Mouse (Mus musculus) liver, postnatal 0 days (tissue): ENCODE data around the gene Spata21. TPM values are rescaled to one million over a fixed set of nuclear protein-coding genes. Genes with fewer than 3 reads are reported as not detected.

Experiments
- ATAC-seq: fragments of 200-750 bp; cut with Nextera tagmentation; 2 replicates; pipeline ENCODE4 v1.8.0; 2017; ENCODE audit warnings: mild to moderate bottlenecking, moderate library complexity
- DNase-seq: peaks from one replicate; pipeline ENCODE4 v3.0.0-alpha.2; 2016
- H3K27ac ChIP-seq: fragments of 300-500 bp; sonication (generic); 2 replicates; pipeline ENCODE4 v1.5.1; 2014; ENCODE audit warnings: antibody characterized with exemption, moderate library complexity, mild to moderate bottlenecking, low read depth
- H3K27me3 ChIP-seq: fragments of 300-500 bp; sonication (generic); 2 replicates; pipeline ENCODE4 v1.6.1; 2014; ENCODE audit warnings: low read length, control low read depth, mixed read lengths; ENCODE audit not compliant: insufficient read depth
- H3K36me3 ChIP-seq: fragments of 300-500 bp; sonication (generic); replicated peaks from 2 replicates; pipeline ENCODE4 v1.6.1; 2014; ENCODE audit warnings: mild to moderate bottlenecking, control low read depth, low read length, moderate library complexity, mixed read lengths; ENCODE audit not compliant: insufficient read depth
- H3K4me1 ChIP-seq: fragments of 300-500 bp; sonication (generic); 2 replicates; pipeline ENCODE4 v1.6.1; 2014; ENCODE audit warnings: antibody characterized with exemption, mild to moderate bottlenecking, control low read depth; ENCODE audit not compliant: insufficient read depth
- H3K4me2 ChIP-seq: fragments of 300-500 bp; sonication (generic); 2 replicates; pipeline ENCODE4 v1.6.1; 2014; ENCODE audit warnings: low read depth, mild to moderate bottlenecking, low read length, moderate library complexity, mixed read lengths
- H3K4me3 ChIP-seq: fragments of 300-500 bp; sonication (generic); 2 replicates; pipeline ENCODE4 v1.5.1; 2014; ENCODE audit warnings: low read depth, low read length
- H3K9ac ChIP-seq: fragments of 300-500 bp; sonication (generic); replicated peaks from 2 replicates; pipeline ENCODE4 v1.6.1; 2014; ENCODE audit warnings: mild to moderate bottlenecking, moderate library complexity
- H3K9me3 ChIP-seq: fragments of 300-500 bp; sonication (generic); 2 replicates; pipeline ENCODE4 v1.6.1; 2016; ENCODE audit warnings: mild to moderate bottlenecking, control low read depth, low read length, mixed read lengths
- CTCF ChIP-seq: sonication (generic); IDR thresholded peaks from 2 replicates; pipeline ENCODE4 v1.5.1; 2016; ENCODE audit warnings: antibody characterized with exemption, low read depth
- EP300 ChIP-seq: IDR thresholded peaks from 2 replicates; pipeline ENCODE4 v1.6.1; 2016; ENCODE audit warnings: antibody characterized with exemption, low read depth, mild to moderate bottlenecking
- WGBS: fragments of 180-500 bp; shearing (Covaris S2); extraction: QIAGEN DNeasy Blood & Tissue Kit; methylation state at CpG from one replicate; pipeline ENCODE4 v1.1.7; 2014; ENCODE audit not compliant: insufficient replicate concordance; 5-methylcytosine and 5-hydroxymethylcytosine counted together
- polyA plus RNA-seq: library from polyadenylated mRNA; unstranded; fragments of >200 nt; fragmentation: Nextera tagmentation; extraction: Ambion mirVana; gene quantifications from 2 replicates; pipeline ENCODE4 v1.2.1, GENCODE M21; 2015

Spata21 gene
- polyA plus RNA-seq, 1 experiment from 2014 or later: not detected

- H3K9me3 ChIP-seq: no peaks in the 10 kb centered on the region
- H3K27me3 ChIP-seq: no peaks in the 10 kb centered on the region
- no peak for ATAC-seq
- no peak overlapping the region for H3K9ac ChIP-seq
- peaks cover 3% of the 10 kb centered on the region for H3K36me3 ChIP-seq
- 54% methylated on average over 6 of the region's 6 CpGs for WGBS
- H3K27ac ChIP-seq: peak overlapping the region; percentile 63
- DNase-seq: no peak
- H3K4me1 ChIP-seq: peaks cover 28% of the 10 kb centered on the region
- no peak overlapping the region for H3K4me3 ChIP-seq
- 0 out of 2 replicates have a peak overlapping the region, but pooled peaks have one; percentile 9 for H3K4me2 ChIP-seq
- TF ChIP-seq CTCF: no peak
- no peak for TF ChIP-seq EP300
Measured at GRCm38 (mm10) chr4:141129190-141129710, 41.1 kb downstream of the Spata21 start.

DNA sequence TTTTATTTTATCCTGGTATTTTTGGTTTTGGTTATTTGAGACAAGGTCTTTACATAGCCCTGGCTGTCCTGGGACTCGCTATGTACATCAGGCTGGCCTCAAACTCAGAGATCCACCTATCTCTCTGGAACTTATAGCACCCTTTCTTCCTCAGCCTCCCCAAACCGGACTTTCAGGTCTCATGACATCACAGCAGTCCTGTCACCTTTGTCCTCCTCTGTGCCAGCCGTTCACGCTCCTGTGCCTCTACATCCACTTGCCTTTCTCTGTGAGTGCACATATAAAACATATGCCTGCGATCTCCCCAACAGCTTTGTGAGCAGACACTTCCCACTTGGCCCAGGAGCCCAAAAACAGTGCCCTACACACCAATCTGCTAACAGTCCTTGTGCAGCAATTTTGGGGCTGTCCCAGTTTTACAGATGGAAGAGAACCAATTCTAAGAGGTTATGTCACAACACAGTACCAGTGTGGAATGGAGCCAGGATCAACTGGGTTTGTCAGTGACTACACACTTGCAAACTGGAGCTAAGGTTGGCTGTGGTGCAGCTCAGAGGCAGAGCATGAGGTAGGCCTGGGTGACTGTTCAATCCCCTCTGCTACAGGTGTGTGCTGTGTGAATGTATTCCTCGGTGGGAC, 42.7 kb downstream of the Spata21 start:
- Histone ChIP-seq H3K9ac (peak overlapping the region; percentile 37), H3K27ac (peak overlapping the region; percentile 89)
- peak; percentile 48 for DNase-seq

GRCm38 (mm10) chr4:141131531-141132061, 43.5 kb downstream of the Spata21 start:
- H3K4me3 ChIP-seq: 0 out of 2 replicates have a peak overlapping the region, but pooled peaks have one; percentile 17

More for the DNA sequence above, 42.7 kb downstream of the Spata21 start:
- peak; percentile 82 for ATAC-seq
- Histone ChIP-seq H3K27me3 (no peaks in the 10 kb centered on the region), H3K4me1 (peaks cover 41% of the 10 kb centered on the region), H3K36me3 (peaks cover 3% of the 10 kb centered on the region), H3K4me2 (peak overlapping the region; percentile 49), H3K9me3 (no peaks in the 10 kb centered on the region), H3K4me3 (0 out of 2 replicates have a peak overlapping the region, but pooled peaks have one; percentile 17)
- no peak for TF ChIP-seq EP300
- TF ChIP-seq CTCF: no peak
- 57% methylated on average over 6 of the region's 6 CpGs for WGBS

GRCm38 (mm10) chr4:141132191-141132590, 44.1 kb downstream of the Spata21 start:
- Histone ChIP-seq H3K4me1 (peaks cover 50% of the 10 kb centered on the region), H3K9ac (peak overlapping the region; percentile 50), H3K9me3 (no peaks in the 10 kb centered on the region), H3K4me2 (peak overlapping the region; percentile 49), H3K4me3 (0 out of 2 replicates have a peak overlapping the region, but pooled peaks have one; percentile 13), H3K27ac (peak overlapping the region; percentile 89), H3K27me3 (no peaks in the 10 kb centered on the region), H3K36me3 (peaks cover 6% of the 10 kb centered on the region; the same call in 1 of the 2 replicates)
- ATAC-seq: no peak
- DNase-seq: no peak
- WGBS: 64% methylated on average over 8 of the region's 8 CpGs
- no peak for TF ChIP-seq CTCF
- no peak for TF ChIP-seq EP300

More at GRCm38 (mm10) chr4:141131531-141132061, 43.5 kb downstream of the Spata21 start:
- H3K27me3 ChIP-seq: no peaks in the 10 kb centered on the region
- H3K9ac ChIP-seq: peak overlapping the region; percentile 37
- peak overlapping the region; percentile 89 for H3K27ac ChIP-seq
- H3K9me3 ChIP-seq: no peaks in the 10 kb centered on the region
- DNase-seq (peak; percentile 39), ATAC-seq (peak; percentile 84)
- TF ChIP-seq EP300 (no peak), CTCF (no peak)
- 50% methylated on average over 5 of the region's 5 CpGs for WGBS
- peaks cover 44% of the 10 kb centered on the region for H3K4me1 ChIP-seq
- H3K36me3 ChIP-seq: peaks cover 6% of the 10 kb centered on the region; the same call in 1 of the 2 replicates
- H3K4me2 ChIP-seq: peak overlapping the region; percentile 49

- Histone ChIP-seq H3K9ac (0 out of 2 replicates have a peak overlapping the region, but pooled peaks have one; percentile 16), H3K4me3 (no peak overlapping the region), H3K4me1 (peaks cover 57% of the 10 kb centered on the region), H3K36me3 (peaks cover 6% of the 10 kb centered on the region; the same call in 1 of the 2 replicates), H3K27ac (peak overlapping the region; percentile 89), H3K4me2 (peak overlapping the region; percentile 49), H3K9me3 (no peaks in the 10 kb centered on the region), H3K27me3 (no peaks in the 10 kb centered on the region)
- 54% methylated on average over 8 of the region's 8 CpGs for WGBS
- no peak for TF ChIP-seq CTCF
- ATAC-seq: no peak
- no peak for DNase-seq
Measured at GRCm38 (mm10) chr4:141133227-141133626, 45.1 kb downstream of the Spata21 start.

- DNase-seq (no peak), ATAC-seq (peak; percentile 19)
- Histone ChIP-seq H3K27ac (peak overlapping the region; percentile 89), H3K9me3 (no peaks in the 10 kb centered on the region), H3K36me3 (peaks cover 6% of the 10 kb centered on the region; the same call in 1 of the 2 replicates), H3K4me2 (peak overlapping the region; percentile 66), H3K4me1 (peaks cover 57% of the 10 kb centered on the region), H3K4me3 (peak overlapping the region; percentile 36), H3K9ac (peak overlapping the region; percentile 55), H3K27me3 (no peaks in the 10 kb centered on the region)
- 71% methylated on average over 8 of the region's 8 CpGs for WGBS
- TF ChIP-seq EP300: no peak
- TF ChIP-seq CTCF: no peak
Measured at GRCm38 (mm10) chr4:141134031-141134441, 45.9 kb downstream of the Spata21 start.
